Mouse (Mus musculus) kidney, adult 9 months (tissue): ENCODE data around the gene Filip1l.
A peak's percentile ranks its signal among the peaks of the same experiment; 100 is the strongest.

Source experiments
- DNase-seq: peaks from one replicate; pipeline ENCODE4 v3.0.0; 2022

Filip1l gene

GRCm38 (mm10) chr16:57356454-57356853 is 3.6 kb downstream of the Filip1l start:
- DNase-seq, result no peak

- no peak for DNase-seq
Observed at GRCm38 (mm10) chr16:57357011-57357410, 4.1 kb downstream of the Filip1l start.

- DNase-seq, result no peak
Observed at GRCm38 (mm10) chr16:57359251-57359650, 6.4 kb downstream of the Filip1l start.

GRCm38 (mm10) chr16:57360785-57361184 is 7.9 kb downstream of the Filip1l start:
- no peak for DNase-seq

- DNase-seq, result peak; percentile 38
Observed at GRCm38 (mm10) chr16:57362679-57363401, 9.9 kb downstream of the Filip1l start.

GRCm38 (mm10) chr16:57364498-57364897 is 11.6 kb downstream of the Filip1l start:
- no peak for DNase-seq

GRCm38 (mm10) chr16:57366141-57366540 is 13.2 kb downstream of the Filip1l start:
- DNase-seq, result no peak

- DNase-seq, result no peak
Observed at GRCm38 (mm10) chr16:57366941-57367694, 14.2 kb downstream of the Filip1l start.

- DNase-seq, result peak; percentile 49
Observed at GRCm38 (mm10) chr16:57369846-57370496, 17.1 kb downstream of the Filip1l start.

- no peak for DNase-seq
Observed at GRCm38 (mm10) chr16:57372156-57372555, 19.3 kb downstream of the Filip1l start.

- DNase-seq, result no peak
Observed at GRCm38 (mm10) chr16:57375248-57375837, 22.4 kb downstream of the Filip1l start.

- no peak for DNase-seq
Observed at GRCm38 (mm10) chr16:57378631-57379330, 25.9 kb downstream of the Filip1l start.

GRCm38 (mm10) chr16:57383266-57383971 is 30.5 kb downstream of the Filip1l start:
- no peak for DNase-seq

GRCm38 (mm10) chr16:57384274-57384673 is 31.4 kb downstream of the Filip1l start:
- DNase-seq, result no peak

- no peak for DNase-seq
Observed at GRCm38 (mm10) chr16:57389566-57390251, 36.8 kb downstream of the Filip1l start.

- DNase-seq, result peak; percentile 98
Observed at GRCm38 (mm10) chr16:57391171-57391570, 38.3 kb downstream of the Filip1l start.

GRCm38 (mm10) chr16:57392461-57392860 is 39.6 kb downstream of the Filip1l start:
- peak; percentile 34 for DNase-seq

GRCm38 (mm10) chr16:57393161-57393560 is 40.3 kb downstream of the Filip1l start:
- DNase-seq, result peak; percentile 54

GRCm38 (mm10) chr16:57396249-57396648 is 43.4 kb downstream of the Filip1l start:
- no peak for DNase-seq

GRCm38 (mm10) chr16:57397845-57398244 is 45.0 kb downstream of the Filip1l start:
- peak; percentile 19 for DNase-seq
